Mouse (Mus musculus) gastrocnemius, postnatal 10 days (tissue): ENCODE measurements around the gene Nfatc4. TPM values are rescaled to one million over a fixed set of nuclear protein-coding genes. Genes with fewer than 3 reads are reported as not detected.

ENCODE experiments used
- DNase-seq: peaks from one replicate; pipeline ENCODE4 v3.0.0; 2021; ENCODE audit warnings: mixed read lengths
- total RNA-seq, 2 experiments: library from RNA; stranded (reverse); gene quantifications; 2 replicates each; pipeline ENCODE4 v1.2.3; 2021

The Nfatc4 gene
- total RNA-seq, 2 experiments from 2014 or later: 9.3 to 14.8 TPM

DNA sequence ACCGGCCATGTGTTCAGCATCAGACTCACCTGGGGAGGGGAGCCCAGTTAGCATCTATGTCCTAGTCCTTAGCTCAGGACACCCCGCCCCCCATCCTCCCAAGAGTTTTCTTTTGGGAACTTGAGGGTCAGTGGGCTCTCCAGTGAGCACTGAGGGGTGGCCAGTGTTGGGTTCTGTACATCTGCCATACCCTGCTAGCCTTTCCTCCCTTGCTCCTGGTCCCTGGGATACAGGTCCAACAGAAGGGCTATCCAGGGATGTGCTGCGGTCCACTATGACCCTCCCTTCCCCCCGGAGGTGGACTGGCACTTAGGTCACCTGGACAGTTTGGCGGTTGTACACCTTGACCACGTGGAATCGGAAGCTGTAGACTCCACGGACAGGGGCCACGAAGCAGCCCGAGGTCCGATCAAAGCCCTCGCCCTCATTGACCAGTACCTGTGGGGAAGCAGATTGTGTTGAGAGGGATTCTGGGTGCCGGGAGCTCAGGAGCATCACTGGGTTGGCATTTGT, 60.3 kb downstream of the Nfatc4 start:
- no peak for DNase-seq

Other genes starting within 250 kb of the Nfatc4 start
- gene Fitm1, start 247.5 kb upstream of the Nfatc4 start, total RNA-seq: 100 to 1,000 TPM; 403 to 446 TPM
- 10 to 100 TPM; 56.3 to 58.7 TPM for gene Psme1, start 245.0 kb upstream of the Nfatc4 start, total RNA-seq
- gene Emc9, start 237.8 kb upstream of the Nfatc4 start, total RNA-seq: 10 to 100 TPM; 45.2 to 49.9 TPM
- gene Psme2, start 232.0 kb upstream of the Nfatc4 start, total RNA-seq: 10 to 100 TPM; 74.4 to 85.8 TPM
- gene Rnf31, start 231.4 kb upstream of the Nfatc4 start, total RNA-seq: 10 to 100 TPM; 15.9 to 16.4 TPM
- 1 to 10 TPM; 5.0 to 5.7 TPM for gene Irf9, start 219.6 kb upstream of the Nfatc4 start, total RNA-seq
- gene Rec8, start 205.1 kb upstream of the Nfatc4 start, total RNA-seq: under 1 TPM; 0.56 to 0.70 TPM
- gene Ipo4, start 187.2 kb upstream of the Nfatc4 start, total RNA-seq: 10 to 100 TPM; 68.3 to 77.1 TPM
- gene Gm49378, start 185.2 kb upstream of the Nfatc4 start, total RNA-seq: 1 to 10 TPM; 1.1 to 2.7 TPM
- 10 to 100 TPM; 29.2 to 33.2 TPM for gene Tm9sf1, start 179.3 kb upstream of the Nfatc4 start, total RNA-seq
- 1 to 10 TPM in 1 of 2 experiments, under 1 TPM in 1; 0.54 to 1.1 TPM for gene Tssk4, start 173.0 kb upstream of the Nfatc4 start, total RNA-seq
- 10 to 100 TPM; 20.9 to 22.2 TPM for gene Mdp1, start 162.6 kb upstream of the Nfatc4 start, total RNA-seq
- gene Gmpr2, start 151.2 kb upstream of the Nfatc4 start, total RNA-seq: 1 to 10 TPM; 5.9 to 8.6 TPM
- 100 to 1,000 TPM; 242 to 253 TPM for gene Nedd8, start 151.0 kb upstream of the Nfatc4 start, total RNA-seq
- gene Tinf2, start 141.3 kb upstream of the Nfatc4 start, total RNA-seq: 10 to 100 TPM; 11.7 to 14.9 TPM
- gene Tgm1, start 109.2 kb upstream of the Nfatc4 start, total RNA-seq: under 1 TPM; 0.19 to 0.50 TPM
- 10 to 100 TPM in 1 of 2 experiments, 1 to 10 TPM in 1; 9.4 to 10.2 TPM for gene Rabggta, start 100.9 kb upstream of the Nfatc4 start, total RNA-seq
- 10 to 100 TPM; 33.2 to 33.3 TPM for gene Dhrs1, start 77.5 kb upstream of the Nfatc4 start, total RNA-seq
- 10 to 100 TPM; 13.4 to 15.2 TPM for gene Nop9, start 77.5 kb upstream of the Nfatc4 start, total RNA-seq
- gene Cideb, start 64.7 kb upstream of the Nfatc4 start, total RNA-seq: not detected
- gene Ltb4r2, start 61.7 kb upstream of the Nfatc4 start, total RNA-seq: under 1 TPM; 0.07 to 0.14 TPM
- gene Ltb4r1, start 57.2 kb upstream of the Nfatc4 start, total RNA-seq: under 1 TPM; 0.16 to 0.61 TPM
- 1 to 10 TPM; 5.9 to 9.4 TPM for gene Adcy4, start 39.0 kb upstream of the Nfatc4 start, total RNA-seq
- 1 to 10 TPM; 3.9 to 4.2 TPM for gene Ripk3, start 34.3 kb upstream of the Nfatc4 start, total RNA-seq
- 10 to 100 TPM in 1 of 2 experiments, 1 to 10 TPM in 1; 9.3 to 15.3 TPM for gene Nynrin, start 30.9 kb downstream of the Nfatc4 start, total RNA-seq
- gene Cbln3, start 61.2 kb downstream of the Nfatc4 start, total RNA-seq: under 1 TPM; 0.16 to 0.29 TPM
- 10 to 100 TPM in 1 of 2 experiments, 1 to 10 TPM in 1; 8.0 to 11.6 TPM for gene Khnyn, start 61.8 kb downstream of the Nfatc4 start, total RNA-seq
- gene Sdr39u1, start 77.1 kb downstream of the Nfatc4 start, total RNA-seq: 10 to 100 TPM; 73.3 to 82.4 TPM
- gene Cma1, start 121.5 kb downstream of the Nfatc4 start, total RNA-seq: 10 to 100 TPM; 18.2 to 18.8 TPM
- gene Cma2, start 127.8 kb downstream of the Nfatc4 start, total RNA-seq: 1 to 10 TPM in 1 of 2 experiments, under 1 TPM in 1; 0.65 to 1.5 TPM
- gene Mcpt1, start 194.8 kb downstream of the Nfatc4 start, total RNA-seq: not detected
- gene Mcpt9, start 207.4 kb downstream of the Nfatc4 start, total RNA-seq: not detected
- gene Mcpt2, start 218.9 kb downstream of the Nfatc4 start, total RNA-seq: not detected
- gene Mcpt4, start 239.2 kb downstream of the Nfatc4 start, total RNA-seq: 10 to 100 TPM; 12.7 to 13.9 TPM